Mouse (Mus musculus) myocyte (in vitro differentiated cells): ENCODE data around the gene Tnr.

Source experiments
- CEBPB ChIP-seq: IDR thresholded peaks from 2 replicates; pipeline ENCODE4 v1.6.1; 2011; ENCODE audit warnings: mild to moderate bottlenecking, moderate library complexity; ENCODE audit not compliant: poor library complexity, insufficient read depth, severe bottlenecking
- MAX ChIP-seq: IDR thresholded peaks from one replicate; pipeline ENCODE4 v1.6.1; 2011; ENCODE audit warnings: low read depth, mild to moderate bottlenecking, control low read depth
- MYOD1 ChIP-seq, 3 experiments: IDR thresholded peaks; one replicate each; pipeline ENCODE4 v1.6.1; 2011; ENCODE audit warnings: control low read depth in 2 of 3, low read depth in 2 of 3, mild to moderate bottlenecking in 2 of 3, moderate library complexity in 1 of 3; ENCODE audit not compliant: insufficient read length in 2 of 3, control insufficient read depth in 1 of 3
- MYOG ChIP-seq, 3 experiments: IDR thresholded peaks; one replicate each; pipeline ENCODE4 v1.6.1; 2011; ENCODE audit warnings: control low read depth in 2 of 3, low read depth in 2 of 3, mild to moderate bottlenecking in 2 of 3; ENCODE audit not compliant: insufficient read length in 2 of 3, control insufficient read depth in 1 of 3, insufficient read depth in 1 of 3
- POLR2A ChIP-seq: IDR thresholded peaks from one replicate; pipeline ENCODE4 v1.6.1; 2011; ENCODE audit warnings: low read depth, mild to moderate bottlenecking, control low read depth, moderate library complexity; ENCODE audit not compliant: insufficient read length
- POLR2AphosphoS2 ChIP-seq: IDR thresholded peaks from one replicate; pipeline ENCODE4 v1.6.1; 2011; ENCODE audit warnings: low read depth, control low read depth; ENCODE audit not compliant: insufficient read length
- REST ChIP-seq: IDR thresholded peaks from one replicate; pipeline ENCODE4 v1.6.1; 2011; ENCODE audit warnings: mild to moderate bottlenecking, control low read depth, moderate library complexity; ENCODE audit not compliant: insufficient read depth, insufficient read length
- SRF ChIP-seq: IDR thresholded peaks from one replicate; pipeline ENCODE4 v1.6.1; 2011; ENCODE audit warnings: low read depth; ENCODE audit not compliant: control insufficient read depth, insufficient read length
- TCF12 ChIP-seq: IDR thresholded peaks from one replicate; pipeline ENCODE4 v1.6.1; 2011; ENCODE audit warnings: mild to moderate bottlenecking, control low read depth; ENCODE audit not compliant: poor library complexity, insufficient read depth, severe bottlenecking
- TCF3 ChIP-seq: IDR thresholded peaks from one replicate; pipeline ENCODE4 v1.6.1; 2011; ENCODE audit warnings: low read depth, control low read depth; ENCODE audit not compliant: insufficient read length
- USF1 ChIP-seq: IDR thresholded peaks from one replicate; pipeline ENCODE4 v1.6.1; 2011; ENCODE audit warnings: low read depth, mild to moderate bottlenecking, control low read depth, moderate library complexity

- TF ChIP-seq CEBPB = no peak
- TF ChIP-seq POLR2A = no peak
- TF ChIP-seq MAX = no peak
- no peak for TF ChIP-seq REST
- no peak for TF ChIP-seq USF1
- TF ChIP-seq POLR2AphosphoS2 = no peak
- no peak for TF ChIP-seq SRF
- TF ChIP-seq TCF12 = no peak
- no peak for TF ChIP-seq MYOD1 (IDR thresholded peaks at IDR 0.05; ENCODE audit: control insufficient read depth in 1 of 3, insufficient read length in 2 of 3, low read depth in 2 of 3)
- no peak for TF ChIP-seq TCF3
- TF ChIP-seq MYOG (IDR thresholded peaks at IDR 0.05; ENCODE audit: control insufficient read depth in 1 of 3, insufficient read depth in 1 of 3, insufficient read length in 2 of 3, low read depth in 2 of 3) = no peak
These were observed 105.5 kb downstream of the Tnr start for GRCm38 (mm10) chr1:159629119-159629518.
